Mouse (Mus musculus): ENCODE data around the gene Thap8.
A peak's percentile ranks its signal among the peaks of the same experiment; 100 is the strongest.

Thap8 gene

DNA sequence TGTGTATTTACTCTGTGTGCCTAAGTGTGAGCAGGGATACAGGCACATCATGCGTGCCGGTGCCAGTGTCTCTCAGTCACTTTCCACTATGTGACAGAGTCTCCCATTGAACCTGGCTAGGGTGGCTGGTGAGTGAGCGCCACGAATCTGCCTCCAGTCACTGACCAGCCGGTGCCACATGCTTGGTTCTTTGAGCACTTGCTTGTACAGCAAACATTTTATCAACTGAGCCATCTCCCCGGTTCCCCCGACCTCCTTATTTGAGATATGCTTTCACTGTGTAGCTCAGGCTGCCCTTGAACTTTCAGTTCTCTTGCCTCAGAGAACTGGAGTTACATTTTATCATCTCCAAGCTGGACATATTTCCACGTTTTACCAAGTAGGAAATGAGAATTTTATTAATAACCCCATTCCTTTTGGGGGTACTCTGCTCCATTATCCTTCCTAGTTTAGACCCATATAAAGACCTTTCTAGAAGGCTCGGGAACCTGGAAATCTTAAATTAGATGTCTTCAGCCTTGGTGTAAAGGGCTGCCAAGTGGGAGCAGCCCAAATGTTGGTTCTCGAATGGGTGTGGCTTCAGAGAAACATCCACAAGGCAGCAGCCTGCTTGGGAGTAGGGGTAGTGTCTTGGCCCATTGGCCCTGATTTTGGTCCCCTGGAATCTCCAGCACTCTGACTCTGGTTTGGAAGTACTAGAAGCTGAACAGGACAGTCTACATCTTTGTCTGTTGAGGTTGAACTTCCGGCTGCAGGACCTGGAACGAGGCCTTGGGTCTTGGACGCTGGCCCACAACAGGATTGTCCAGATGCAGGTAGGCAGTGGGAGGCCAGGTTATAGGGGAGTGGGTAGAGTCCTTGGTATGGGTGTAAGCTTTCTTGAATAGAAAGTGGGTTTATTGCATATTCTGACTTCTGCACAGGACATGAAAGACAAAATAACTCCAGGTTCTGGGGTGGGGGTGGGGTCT is 36.0 kb downstream of the Thap8 start:
- no peak for DNase-seq (ENCODE audit: extremely low spot score, low spot score)

DNA sequence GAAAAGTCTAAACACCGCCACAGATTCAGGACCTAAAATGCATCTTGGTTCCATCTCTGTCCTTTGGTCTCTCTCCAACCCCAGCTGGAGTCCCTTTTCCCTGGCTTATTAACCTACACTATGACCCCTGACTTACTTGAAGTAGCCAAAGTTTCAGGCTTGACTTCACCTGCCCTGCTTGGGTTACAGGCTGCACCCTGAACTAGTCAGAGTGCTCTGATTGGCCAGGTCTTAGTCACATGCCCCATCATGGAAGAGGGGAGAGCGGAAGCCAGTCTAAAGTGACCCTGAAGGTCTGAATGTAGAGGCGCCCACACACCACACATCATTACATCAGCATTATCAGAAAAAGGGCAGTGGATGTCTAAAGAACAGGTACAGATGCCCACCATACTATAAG is 38.2 kb downstream of the Thap8 start:
- no peak for DNase-seq (ENCODE audit: extremely low spot score, low spot score)

DNA sequence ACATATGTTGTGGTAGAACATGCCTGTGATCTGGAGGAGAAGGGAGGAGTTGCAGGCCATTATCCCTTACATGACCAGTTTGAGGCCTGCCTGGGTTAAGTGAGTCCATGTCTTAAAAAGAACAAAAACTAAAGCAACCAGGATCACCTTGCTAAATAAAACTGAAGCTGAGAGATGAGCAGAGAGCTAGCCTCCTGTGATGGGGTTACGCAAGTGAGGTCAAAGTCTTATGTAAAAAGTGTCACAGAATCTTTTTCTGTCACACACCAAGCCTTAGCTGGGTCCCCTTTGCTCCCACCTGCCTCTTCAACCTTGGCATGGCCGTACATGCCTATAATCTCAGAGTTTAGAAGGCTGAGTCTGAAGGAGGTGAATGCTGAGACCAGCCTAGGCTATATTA is 41.1 kb downstream of the Thap8 start:
- no peak for DNase-seq (ENCODE audit: extremely low spot score, low spot score)

DNA sequence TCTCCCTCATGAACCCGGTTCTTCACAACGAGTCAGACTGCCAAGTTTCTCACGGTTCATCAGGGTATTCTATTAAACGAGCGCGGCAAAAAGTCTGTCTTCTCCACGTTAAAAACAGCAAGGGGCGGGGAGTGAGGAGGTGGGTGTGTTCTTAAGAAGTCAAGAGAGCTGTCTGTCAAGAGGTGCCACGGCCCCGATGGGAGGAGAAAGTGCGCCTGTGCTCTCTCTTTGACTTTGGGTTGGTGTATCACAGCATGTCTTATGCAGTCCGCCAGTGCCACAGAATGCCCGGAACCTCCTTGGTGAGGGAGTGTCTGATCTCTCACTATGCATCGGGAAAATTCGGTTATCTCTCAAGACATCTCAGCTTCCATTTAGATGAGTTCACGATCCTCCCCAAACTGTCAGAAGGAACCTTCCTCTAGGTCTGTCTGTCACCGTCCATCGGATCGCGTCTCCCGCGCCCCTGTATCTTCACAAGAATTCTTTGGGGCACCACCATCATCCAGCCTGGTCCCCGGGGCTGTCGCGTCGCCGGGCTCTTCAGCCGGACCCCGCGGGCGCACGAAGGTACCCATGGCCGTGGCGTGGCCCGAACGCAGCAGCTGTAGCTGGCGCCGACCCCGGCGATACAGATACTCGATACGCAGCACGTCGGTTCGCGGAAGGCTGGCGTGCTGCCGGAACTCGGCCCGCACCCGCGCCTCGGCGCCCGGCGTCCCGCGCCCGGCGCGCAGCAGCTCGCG is 41.8 kb downstream of the Thap8 start, which contains the start of gene E130208F15Rik:
Gene E130208F15Rik, plus strand, starts transcription at position 202 of the 746 bp plus-strand sequence.
- peak; percentile 50 for DNase-seq (ENCODE audit: extremely low spot score, low spot score)

DNA sequence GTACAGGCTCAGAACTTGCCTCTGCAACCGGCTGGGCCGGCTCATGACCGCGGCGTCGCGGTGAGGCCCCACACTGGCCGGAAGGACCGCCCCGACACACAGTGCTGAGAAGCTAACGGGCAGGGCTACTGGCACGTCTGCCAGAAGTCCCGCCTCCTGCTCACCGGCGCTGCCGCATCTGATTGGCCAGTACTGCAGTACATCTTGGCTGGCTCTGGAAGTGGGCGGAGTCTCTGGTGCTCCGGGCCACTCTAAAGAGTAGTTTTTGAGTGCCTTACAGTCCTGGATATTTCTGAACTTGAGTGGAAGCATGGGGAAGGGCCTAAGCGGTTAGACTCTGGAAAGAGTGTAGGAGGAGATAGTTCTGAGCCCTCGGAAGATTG is 42.4 kb downstream of the Thap8 start:
- DNase-seq (ENCODE audit: extremely low spot score, low spot score), result peak; percentile 95

DNA sequence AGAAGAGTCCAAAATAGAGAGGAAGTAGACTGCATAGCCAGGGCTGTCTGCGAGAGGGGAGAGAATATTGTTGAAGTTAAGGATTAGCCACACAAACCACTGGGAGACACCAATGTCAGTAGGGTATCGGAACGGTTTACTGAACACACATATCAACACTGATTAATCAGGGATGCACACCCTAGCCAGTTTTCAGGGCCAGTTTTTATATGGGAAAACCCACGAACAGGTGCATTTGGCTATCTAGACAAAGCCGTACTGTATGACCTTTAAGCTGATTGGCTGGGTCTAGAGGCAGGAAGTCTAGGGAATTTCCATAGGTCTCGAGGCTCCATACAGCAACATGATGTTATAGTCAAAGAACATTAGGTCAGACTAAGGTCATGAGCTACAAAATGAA is 43.0 kb downstream of the Thap8 start:
- DNase-seq (ENCODE audit: extremely low spot score, low spot score), result no peak

DNA sequence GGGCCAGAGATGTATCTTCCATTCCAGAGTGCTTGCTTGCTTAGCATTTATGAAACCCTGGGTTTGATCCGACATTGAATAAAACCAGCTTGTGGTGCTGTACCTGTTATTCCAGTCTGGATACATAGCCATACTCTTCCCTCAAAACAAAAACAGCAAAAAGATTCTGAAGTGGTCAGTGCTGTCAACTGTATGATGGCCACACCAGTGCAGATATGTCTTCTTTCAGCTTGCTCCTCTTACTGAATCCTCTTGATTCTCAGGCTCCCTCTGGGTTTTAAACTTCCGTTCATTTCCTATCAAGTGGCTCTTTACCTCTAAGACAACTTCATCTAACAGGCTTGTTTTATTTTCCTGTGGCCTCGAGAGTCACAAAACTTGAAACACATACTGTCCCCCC is 43.9 kb downstream of the Thap8 start, which contains the start of gene Sdhaf1:
Gene Sdhaf1, minus strand, starts transcription at position 101 of the 400 bp plus-strand sequence.
- no peak for DNase-seq (ENCODE audit: extremely low spot score, low spot score)

DNA sequence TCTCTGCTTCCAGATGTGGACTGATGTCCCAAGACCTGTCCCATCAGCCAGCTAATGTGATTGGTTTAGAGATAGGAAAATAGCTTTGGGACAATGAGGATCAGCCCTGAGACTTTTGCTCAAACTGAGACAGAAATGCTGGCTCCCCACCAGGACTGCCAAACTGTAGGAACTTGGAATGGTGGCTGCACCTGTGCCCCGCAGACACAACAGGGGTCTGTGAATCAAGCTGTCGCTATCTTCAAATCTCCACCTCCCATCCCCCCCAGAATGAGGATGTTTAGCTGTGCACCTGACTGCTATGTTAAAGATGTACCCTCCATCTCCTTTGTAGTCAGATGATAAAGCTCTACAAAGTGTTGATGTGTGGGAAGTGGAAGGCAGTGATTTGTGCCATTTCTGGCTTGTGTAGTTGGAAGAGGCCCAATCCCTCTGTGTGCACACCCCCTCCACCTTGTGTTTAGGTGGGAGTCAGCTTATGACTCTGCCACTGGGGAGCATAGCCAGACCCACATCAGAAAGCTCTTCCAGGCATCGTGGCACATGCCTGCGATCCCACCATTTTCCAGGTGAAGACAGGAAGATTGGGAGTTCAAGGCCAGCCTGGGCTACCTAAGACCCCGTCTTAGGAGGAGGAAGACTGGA is 44.5 kb downstream of the Thap8 start:
- DNase-seq (ENCODE audit: extremely low spot score, low spot score), result no peak

DNA sequence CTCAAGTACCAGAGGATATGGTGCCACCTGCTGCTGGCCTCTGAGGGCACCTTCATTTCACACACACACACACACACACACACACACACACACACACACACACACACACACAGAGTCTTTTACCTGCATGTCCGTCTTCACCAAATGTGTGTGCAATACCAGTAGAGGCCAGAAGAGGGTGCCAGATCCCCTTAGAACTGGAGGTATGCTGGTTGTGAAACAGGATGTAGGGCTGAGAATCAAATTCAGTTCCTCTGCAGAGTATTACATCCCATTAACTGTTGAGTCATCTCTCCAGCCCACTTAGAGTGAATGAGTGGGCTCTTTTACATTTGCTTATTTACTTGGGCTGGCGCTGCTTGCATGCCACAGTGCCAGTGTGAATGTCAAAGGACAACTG is 45.5 kb downstream of the Thap8 start:
- peak; percentile 59 for DNase-seq (ENCODE audit: extremely low spot score, low spot score)

DNA sequence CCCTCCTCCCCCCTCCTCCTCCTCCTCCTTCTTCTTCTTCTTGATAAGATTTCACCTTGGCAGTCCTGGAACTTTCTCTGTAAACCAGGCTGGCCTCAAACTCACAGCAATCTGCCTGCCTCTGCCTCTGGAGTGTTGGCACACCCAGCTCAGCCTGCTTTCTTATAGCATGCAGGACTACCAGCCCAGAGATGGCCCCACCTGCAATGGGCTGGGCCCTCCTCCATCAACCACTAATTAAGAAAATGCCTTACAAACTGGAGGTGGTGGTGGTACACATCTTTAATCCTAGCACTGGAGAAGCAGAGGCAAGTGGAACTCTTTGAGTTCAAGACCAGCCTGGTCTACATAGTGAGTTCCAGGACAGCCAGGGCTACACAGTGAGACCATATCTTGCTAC is 46.5 kb downstream of the Thap8 start:
- no peak for DNase-seq (ENCODE audit: extremely low spot score, low spot score)

DNA sequence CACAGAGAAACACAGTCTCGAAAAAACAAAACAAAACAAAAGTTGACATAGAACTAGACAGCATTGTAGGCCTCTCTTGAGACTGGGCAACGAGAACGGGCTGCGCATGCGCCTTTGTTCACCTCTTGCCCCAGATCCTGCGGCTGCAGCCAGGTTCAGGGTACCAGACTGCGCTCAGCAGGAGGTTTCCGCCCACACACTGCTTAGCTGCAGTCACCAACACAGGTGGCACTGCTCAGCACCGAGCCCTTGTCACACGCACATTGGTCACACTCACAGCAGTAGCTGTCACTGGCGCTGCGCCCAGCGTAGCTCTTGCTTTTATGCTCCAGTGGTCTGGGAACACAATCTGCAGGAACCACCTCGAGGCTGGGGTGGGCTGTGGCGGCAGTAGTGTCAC is 47.2 kb downstream of the Thap8 start:
- DNase-seq (ENCODE audit: extremely low spot score, low spot score), result no peak

DNA sequence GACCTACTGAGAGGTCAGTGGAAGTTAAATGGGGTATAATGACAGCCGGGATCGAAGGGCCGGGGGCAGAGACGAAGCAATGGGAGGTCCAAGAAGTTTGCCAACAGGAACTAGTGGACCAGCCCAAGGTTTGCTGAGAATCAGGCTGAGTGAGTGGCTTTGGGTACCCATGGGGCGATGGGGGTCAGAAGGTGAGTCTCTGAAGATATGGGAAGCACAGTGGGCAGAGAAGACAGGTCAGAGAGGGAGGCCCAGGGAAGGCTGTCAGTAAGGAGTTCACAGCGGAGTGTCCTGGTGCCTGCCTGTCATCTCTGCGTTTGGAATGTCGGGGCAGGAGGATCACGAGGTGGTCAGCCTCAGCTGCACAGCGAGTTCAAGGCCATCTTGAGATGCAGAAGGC is 48.5 kb downstream of the Thap8 start:
- no peak for DNase-seq (ENCODE audit: extremely low spot score, low spot score)

DNA sequence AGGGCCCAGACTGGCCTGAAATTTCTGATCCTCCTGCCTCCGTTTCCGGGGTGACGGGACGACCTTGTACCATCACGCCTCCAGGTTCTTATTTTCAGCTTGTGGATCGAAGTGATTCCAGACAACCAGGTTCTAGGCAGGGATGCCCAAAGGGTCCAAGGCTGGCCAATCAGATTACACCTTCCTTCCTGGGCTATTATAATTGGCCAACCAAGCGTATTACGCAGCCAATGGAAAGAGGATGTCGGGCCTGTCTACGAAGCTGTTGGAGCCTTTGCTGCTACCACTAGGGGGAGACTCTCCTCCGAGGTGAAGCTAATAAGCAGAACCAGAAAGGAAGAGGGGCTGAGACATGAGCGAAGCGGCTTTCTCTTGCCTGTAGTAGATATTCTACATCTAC is 52.0 kb downstream of the Thap8 start:
- DNase-seq (ENCODE audit: extremely low spot score, low spot score), result peak; percentile 76

DNA sequence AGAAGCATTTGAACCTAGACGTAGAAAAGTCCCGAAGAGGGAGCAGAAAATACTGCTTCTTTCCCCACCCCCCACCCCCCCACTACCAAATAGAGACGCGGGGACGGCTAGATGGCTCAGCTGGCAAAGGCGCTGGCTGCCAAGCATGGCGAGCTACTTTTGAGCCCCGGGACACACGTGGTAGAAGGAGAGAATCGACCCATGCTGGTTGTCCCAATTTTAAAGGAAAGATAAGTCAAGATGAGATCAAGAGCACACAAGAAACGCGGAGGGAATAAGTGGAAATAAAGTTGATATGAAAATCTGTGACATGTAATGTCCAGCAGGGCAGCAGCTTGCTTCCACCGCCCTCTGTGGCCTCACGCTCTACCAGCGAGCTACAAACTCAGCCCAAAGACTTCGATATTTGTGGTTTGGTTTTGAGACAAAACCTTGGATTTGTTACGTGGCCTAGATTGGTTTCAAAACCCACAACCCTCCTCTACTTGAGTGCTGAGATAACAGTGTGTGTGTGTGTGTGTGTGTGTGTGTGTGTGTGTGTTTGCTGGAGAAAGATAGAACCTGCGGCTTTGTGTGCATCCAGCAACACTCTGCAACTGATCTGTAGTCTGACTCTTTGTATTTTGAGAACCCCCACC is 52.8 kb downstream of the Thap8 start:
- no peak for DNase-seq (ENCODE audit: extremely low spot score, low spot score)

DNA sequence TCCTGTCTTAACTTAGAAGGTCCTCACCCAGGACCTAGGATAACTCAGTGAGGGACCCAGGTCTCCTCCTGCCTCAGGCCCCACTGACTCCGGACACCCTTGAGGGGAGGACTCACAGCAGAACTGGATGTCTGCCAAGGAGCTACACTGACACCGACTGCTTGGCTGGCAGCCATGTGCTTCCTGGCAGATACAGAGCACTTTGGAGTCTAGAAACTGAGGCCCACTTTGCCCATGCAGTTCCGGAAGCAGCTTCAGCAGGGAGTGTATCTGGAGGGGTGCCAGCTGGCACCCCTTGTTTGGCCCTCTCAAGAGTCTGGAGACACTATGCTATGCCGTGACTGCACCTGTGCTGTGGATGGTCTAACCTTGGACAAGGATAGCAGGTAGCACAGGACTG is 53.5 kb downstream of the Thap8 start:
- DNase-seq (ENCODE audit: extremely low spot score, low spot score), result no peak

DNA sequence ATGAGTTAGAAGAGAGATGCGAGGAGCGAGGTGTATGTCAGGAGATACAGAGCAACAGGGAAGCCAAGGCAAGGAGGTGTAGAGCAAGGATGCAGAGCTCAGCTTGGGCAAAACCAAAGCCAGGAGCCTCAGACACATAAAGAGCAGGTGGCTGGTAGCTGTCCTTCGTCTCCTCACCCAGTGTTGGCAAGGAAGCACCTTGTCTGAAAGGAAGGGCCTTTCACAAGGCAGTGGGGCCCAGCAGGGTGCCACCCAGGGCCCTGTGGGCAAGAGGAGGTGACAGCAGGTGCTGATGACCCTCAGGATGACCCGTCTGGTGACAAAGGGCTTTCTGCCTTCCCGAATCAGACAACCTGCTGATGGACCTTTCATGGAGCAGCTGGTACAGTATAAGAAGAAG is 54.7 kb downstream of the Thap8 start:
- no peak for DNase-seq (ENCODE audit: extremely low spot score, low spot score)

DNA sequence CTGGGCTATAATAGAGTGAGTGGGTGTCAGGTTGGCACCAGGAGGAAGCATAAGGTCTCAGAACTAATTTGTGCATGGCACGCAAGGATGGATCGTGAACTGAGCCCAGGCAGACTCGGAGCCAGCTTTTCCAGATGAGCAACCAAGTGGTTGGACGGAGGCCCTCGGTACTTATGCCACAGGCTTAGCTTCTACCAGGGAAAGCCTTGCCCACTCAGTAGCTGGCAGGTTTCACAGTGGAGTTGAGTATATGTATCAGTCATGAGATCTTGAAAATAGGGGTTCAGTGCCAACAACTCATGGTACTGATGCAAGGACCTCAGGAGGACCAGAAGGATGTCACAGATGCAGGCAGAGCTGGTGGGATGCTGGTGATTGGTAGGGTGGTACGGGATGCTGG is 55.8 kb downstream of the Thap8 start:
- DNase-seq (ENCODE audit: extremely low spot score, low spot score), result no peak

DNA sequence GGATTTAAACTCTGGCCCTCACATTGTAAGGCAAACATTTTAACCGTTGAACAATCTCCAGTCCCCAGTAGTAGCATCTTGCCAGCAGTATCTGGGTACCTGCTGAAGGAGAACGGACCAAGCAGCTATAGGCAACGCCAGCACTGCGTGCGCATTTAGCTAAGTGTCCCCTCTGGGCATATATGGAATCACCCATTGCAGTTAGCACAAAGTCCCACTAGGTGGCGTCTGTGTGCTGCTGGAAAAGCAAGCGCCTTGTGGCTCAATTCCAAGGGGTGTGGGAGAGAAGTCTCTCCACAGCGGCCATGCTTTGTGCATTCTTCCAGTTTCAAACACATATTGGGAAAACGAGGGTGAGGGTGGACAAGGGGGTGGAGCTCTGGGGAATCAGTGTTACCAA is 56.5 kb downstream of the Thap8 start:
- DNase-seq (ENCODE audit: extremely low spot score, low spot score), result peak; percentile 83

DNA sequence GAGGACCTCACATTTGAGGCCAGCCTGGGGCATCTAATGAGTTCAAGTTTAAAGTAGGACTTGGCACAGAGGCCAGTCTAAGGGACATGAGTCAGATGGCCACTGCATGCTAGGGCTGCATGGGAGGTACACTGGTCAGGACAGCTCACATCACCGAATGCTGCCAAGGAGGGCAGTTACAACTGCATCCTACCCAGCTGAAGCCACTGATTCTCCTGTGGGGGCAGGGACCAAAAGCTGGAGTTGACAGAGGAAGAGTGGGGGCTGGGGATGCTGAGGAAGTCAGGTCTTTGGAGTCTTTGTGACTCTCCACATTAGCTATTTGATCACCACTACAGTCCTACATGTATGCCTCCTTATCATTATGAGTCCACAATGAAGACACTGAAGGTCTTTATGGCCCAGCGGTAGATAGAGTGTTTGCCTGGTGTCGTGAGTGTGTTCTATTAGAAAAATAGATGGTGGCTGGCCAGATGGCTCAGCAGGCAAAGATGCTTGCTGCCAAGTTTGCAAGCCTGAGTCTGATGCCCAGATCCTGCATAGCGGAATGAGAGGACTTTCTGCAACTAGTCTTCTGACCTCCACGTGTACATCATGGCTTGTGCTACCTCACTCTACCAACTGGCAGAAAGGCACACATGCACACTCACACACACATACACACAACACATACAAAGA is 59.7 kb downstream of the Thap8 start:
- no peak for DNase-seq (ENCODE audit: extremely low spot score, low spot score)

All from neural tube, embryonic 10.5 days (tissue).